Mouse (Mus musculus) forelimb bud, embryonic 11.5 days (tissue): ENCODE measurements around the gene E130116L18Rik.
"Not testable (repeated sequence)": the region's sequence is repeated elsewhere in the genome, so short reads cannot be mapped to it uniquely, and the experiment has no call there.

Experiments
- DNase-seq: peaks from one replicate; pipeline ENCODE4 v3.0.0-alpha.2; 2012; ENCODE audit warnings: low read depth, low spot score

E130116L18Rik gene

GRCm38 (mm10) chr5:25222752-25223702 lies at the start of gene E130116L18Rik:
E130116L18Rik (minus strand) TSS chr5:25223153.
- DNase-seq = peak; percentile 91

- no peak for DNase-seq
Observed at GRCm38 (mm10) chr5:25268258-25268888, 45.4 kb upstream of the E130116L18Rik start.

DNA sequence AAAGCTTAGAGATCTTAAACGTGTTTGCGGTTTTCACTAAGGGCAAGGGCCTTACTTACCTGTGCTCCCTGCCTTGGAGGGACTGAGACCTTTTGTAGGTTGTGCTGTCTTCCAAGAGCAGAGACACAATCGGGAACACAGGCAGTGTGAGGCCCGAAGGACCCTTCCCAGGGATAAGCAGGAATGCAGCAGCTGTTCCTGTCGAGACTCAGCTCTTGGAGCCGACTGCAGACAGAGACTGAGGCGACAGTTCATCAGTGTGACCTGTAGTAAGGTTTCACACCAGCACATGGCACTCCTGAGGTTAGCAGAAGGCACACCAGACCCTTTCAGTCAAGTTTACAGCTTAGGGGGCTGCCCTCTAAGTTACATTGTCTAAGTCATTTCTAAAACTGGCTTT lies 39.3 kb upstream of the E130116L18Rik start:
- DNase-seq = no peak

DNA sequence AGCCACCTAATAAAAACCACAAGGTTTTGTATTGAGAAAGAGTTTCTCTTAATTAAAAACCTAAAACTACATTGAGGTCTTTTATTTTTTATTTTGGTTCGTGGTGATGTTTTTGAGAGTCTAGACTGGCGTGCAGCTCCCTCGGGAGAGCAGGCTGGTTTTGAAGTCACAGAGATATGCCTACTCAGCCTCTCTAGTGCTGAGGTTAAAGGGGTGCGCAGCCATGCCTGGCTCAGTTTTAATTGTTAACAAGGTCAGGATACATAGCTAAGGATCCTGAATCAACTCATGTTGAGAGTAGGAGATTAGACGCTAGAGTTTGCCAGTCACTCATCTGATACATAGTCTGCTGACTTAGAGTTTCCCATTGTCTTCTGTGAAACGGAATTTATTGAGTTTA lies 38.5 kb upstream of the E130116L18Rik start:
- no peak for DNase-seq

GRCm38 (mm10) chr5:25256686-25257085 lies 33.7 kb upstream of the E130116L18Rik start:
- DNase-seq = no peak

DNA sequence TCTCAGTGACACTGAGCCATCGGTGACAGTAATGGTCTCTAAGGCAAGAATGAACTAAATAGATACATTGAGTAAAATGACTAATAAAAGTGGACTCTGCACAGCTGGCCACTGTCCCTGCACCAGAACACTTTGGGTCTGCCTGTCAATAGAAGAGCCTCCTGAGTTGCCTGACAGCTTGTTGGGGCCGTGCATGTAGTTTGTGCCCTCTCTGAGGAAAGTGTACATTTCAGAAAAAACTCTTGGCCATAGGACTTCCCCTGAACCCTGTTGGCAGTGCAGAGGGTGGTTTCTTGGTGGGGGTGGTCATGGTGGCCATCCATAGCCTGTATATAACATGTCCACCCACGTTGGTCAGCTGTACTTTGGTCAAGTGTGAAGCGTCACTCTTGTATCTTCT lies 31.5 kb upstream of the E130116L18Rik start:
- no peak for DNase-seq

DNA sequence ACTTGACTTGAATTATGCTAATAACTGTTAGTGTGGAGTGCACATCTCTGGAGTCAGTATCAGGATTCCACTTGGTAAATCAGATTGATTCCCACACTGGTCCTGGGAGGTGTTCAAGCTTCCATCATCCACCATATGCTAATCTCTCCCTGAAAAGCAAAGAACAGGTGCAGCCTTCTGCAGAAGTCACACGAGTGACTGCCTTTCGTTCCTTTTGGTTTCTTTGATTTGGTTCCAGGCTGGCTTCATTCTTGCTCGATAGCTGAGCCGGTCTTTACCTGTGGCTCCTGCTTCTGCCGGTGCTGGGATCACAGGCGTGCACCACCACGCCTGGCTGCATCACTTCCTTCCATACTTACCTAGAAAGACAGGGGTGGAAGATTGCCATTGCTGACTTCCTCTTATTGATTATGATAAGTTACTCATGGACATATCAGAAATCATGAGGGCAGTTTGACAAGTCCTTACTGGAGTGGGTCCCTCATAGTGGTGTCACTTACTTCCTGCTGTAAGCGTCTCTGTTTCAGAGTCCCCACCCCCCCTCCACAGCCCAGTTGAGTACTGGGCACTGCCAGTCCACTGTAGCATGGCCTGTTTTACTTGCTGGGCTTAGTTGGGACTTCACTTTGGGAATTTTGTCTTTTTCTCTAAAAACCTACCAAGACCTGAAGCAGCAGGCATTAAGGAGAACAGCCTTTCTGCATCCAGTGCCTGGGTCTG lies 30.0 kb upstream of the E130116L18Rik start:
- no peak for DNase-seq

GRCm38 (mm10) chr5:25252423-25252822 lies 29.5 kb upstream of the E130116L18Rik start:
- no peak for DNase-seq

- DNase-seq = no peak
Observed at GRCm38 (mm10) chr5:25247036-25247435, 24.1 kb upstream of the E130116L18Rik start.

GRCm38 (mm10) chr5:25246473-25246865 lies 23.5 kb upstream of the E130116L18Rik start:
- no peak for DNase-seq

DNA sequence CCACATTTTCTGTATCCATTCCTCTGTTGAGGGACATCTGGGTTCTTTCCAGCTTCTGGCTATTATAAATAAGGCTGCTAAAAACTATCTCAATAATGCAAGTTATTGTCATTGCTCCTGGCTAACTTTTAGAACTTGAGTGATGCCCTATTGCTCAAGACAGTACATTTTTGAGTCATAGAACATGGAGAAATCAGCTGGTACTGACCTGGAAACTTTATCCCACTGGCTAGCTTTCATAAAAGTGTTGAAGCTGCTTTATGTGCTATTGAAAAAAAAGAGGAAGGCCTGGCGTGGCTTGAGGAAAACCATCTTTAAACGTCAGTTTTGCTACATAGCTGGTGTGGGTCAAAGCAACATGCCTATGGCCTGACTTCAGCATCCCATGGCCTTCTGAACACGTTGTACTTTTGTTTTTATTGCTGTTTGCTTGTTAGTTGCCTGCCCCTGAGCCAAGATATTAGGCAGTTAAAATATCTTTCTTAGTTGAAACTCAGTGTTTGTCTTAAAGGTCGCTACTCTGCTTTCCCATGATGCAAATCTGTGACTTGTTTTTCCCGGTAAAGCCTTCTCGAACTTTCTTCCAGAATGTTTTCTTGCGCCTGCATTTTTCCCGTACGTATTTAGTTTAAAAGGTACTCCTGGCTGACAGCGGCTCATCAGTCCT lies 23.0 kb upstream of the E130116L18Rik start:
- no peak for DNase-seq

DNA sequence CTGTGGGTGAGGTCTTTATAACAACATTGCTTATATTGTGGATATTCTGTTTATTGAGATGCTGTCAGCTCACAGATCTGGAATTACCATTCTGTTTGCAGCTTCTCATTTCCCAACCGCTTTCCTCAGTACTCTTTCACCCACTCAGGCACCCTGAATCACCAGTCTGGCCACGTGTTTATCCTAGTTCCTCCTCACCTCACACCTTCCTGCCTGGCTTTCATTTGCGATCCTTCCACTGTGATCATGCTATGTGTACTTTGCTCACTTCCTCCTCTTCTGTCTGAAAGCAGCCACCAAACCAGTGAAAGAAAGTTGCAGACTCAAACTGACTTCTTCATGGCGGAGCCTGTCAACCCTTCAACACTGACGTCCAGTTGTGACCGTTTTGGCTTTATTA lies 20.1 kb upstream of the E130116L18Rik start:
- DNase-seq = no peak

GRCm38 (mm10) chr5:25224377-25224776 lies 1.4 kb upstream of the E130116L18Rik start:
- not testable (repeated sequence) for DNase-seq

GRCm38 (mm10) chr5:25221604-25222003 lies 1.3 kb downstream of the E130116L18Rik start, which contains the start of gene Galnt11:
Galnt11 (plus strand) TSS chr5:25221904.
- DNase-seq = no peak

DNA sequence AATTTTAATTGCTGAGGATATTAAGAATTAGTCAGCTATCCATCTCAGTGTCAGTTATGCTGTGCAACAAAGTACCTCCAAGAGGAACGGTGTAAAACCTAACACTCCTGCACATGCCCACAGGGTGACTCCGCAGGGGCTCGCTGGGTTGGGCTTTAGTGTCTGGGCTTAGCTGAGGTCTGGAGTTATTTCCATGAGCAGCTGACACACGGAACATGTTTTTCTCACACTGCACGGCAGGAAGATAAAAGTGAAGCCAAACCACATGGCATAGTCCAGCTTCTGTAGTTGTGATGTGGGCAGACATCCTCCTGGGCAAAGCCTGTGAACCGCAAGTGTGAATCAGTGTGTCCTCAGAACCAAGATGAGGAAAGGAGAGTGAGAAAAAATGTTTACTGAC lies 7.9 kb downstream of the E130116L18Rik start:
- no peak for DNase-seq

GRCm38 (mm10) chr5:25213216-25213615 lies 9.7 kb downstream of the E130116L18Rik start:
- DNase-seq = not testable (repeated sequence)

DNA sequence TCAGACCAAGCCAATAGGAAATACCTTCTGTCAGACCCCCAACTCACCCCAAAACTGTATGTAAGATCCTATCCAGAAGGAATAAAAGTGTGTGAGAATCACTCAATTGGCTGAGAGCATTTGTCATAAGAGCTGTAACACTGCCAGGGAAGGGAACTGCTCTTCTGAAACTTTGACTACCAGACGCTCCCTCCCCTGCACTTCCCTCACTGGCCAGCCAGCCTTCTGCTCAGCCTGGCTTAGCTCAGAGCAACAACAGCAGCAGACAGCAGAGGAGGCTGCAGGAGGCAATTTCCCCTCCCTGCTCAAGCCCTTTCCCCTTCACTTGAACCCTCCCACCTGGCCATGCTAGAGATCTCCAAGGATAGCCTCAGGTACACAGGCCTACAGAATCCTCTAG lies 11.1 kb downstream of the E130116L18Rik start:
- DNase-seq = no peak

GRCm38 (mm10) chr5:25190521-25190920 lies 32.4 kb downstream of the E130116L18Rik start:
- DNase-seq = no peak

DNA sequence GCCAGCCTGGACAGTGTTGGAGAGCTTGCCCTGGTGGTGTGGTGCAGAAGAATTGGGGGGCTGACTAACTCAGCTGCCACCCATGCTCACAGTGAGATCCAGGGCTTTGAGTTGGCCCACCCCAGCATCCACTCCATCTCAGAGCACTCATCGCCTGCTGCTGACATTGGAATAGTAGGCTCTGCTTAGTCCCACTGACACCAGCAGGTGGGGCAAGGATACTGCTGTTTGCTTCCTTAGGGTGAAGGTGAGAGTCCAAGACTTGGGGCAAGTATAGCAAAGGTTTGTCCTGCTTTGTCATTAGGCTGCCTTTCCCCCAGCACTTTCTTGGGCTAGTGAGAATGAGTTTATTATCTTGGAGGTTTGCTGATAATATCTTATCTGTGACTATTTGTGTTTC lies 34.2 kb downstream of the E130116L18Rik start:
- DNase-seq = no peak

- no peak for DNase-seq
Observed at GRCm38 (mm10) chr5:25187727-25188126, 35.2 kb downstream of the E130116L18Rik start.

GRCm38 (mm10) chr5:25184594-25184993 lies 38.4 kb downstream of the E130116L18Rik start:
- DNase-seq = no peak
